Mouse (Mus musculus): ENCODE data around the gene Micall1. TPM values are rescaled to one million over a fixed set of nuclear protein-coding genes. Genes with fewer than 3 reads are reported as not detected.

Micall1 gene
- polyA plus RNA-seq, 1 experiment from 2014 or later = 10.6 TPM

GRCm38 (mm10) chr15:79122546-79122945 lies 13.8 kb downstream of the Micall1 start:
- peaks cover 99% of the 10 kb centered on the region for H3K36me3 ChIP-seq
- no peaks in the 10 kb centered on the region for H3K4me1 ChIP-seq
- no peaks in the 10 kb centered on the region for H3K9me3 ChIP-seq
- no peak overlapping the region for H3K9ac ChIP-seq
- ATAC-seq (ENCODE audit: low FRiP score, low read depth) = no peak
- 77% methylated on average over 13 of the region's 13 CpGs for WGBS
- no peak overlapping the region for H3K27ac ChIP-seq
- H3K4me3 ChIP-seq = no peak overlapping the region
- H3K4me2 ChIP-seq (replicated peaks) = no peak overlapping the region
- H3K27me3 ChIP-seq = no peaks in the 10 kb centered on the region

GRCm38 (mm10) chr15:79123751-79124150 lies 15.1 kb downstream of the Micall1 start:
- Histone ChIP-seq H3K27ac (no peak overlapping the region), H3K36me3 (peaks cover 99% of the 10 kb centered on the region), H3K4me1 (no peaks in the 10 kb centered on the region), H3K9me3 (peaks cover 7% of the 10 kb centered on the region; the same call in 1 of the 2 replicates), H3K9ac (no peak overlapping the region), H3K27me3 (no peaks in the 10 kb centered on the region), H3K4me3 (no peak overlapping the region), H3K4me2 (replicated peaks) (no peak overlapping the region)
- WGBS = 88% methylated on average over 6 of the region's 6 CpGs
- ATAC-seq (ENCODE audit: low FRiP score, low read depth) = no peak

GRCm38 (mm10) chr15:79124331-79124875 lies 15.7 kb downstream of the Micall1 start:
- Histone ChIP-seq H3K4me1 (no peaks in the 10 kb centered on the region), H3K36me3 (peaks cover 97% of the 10 kb centered on the region), H3K27me3 (no peaks in the 10 kb centered on the region), H3K9me3 (peaks cover 7% of the 10 kb centered on the region; the same call in 1 of the 2 replicates), H3K4me2 (replicated peaks) (no peak overlapping the region), H3K4me3 (no peak overlapping the region), H3K9ac (no peak overlapping the region), H3K27ac (no peak overlapping the region)
- ATAC-seq (ENCODE audit: low FRiP score, low read depth) = no peak
- WGBS = 83% methylated on average over 10 of the region's 10 CpGs

- H3K27me3 ChIP-seq = no peaks in the 10 kb centered on the region
- ATAC-seq (ENCODE audit: low FRiP score, low read depth) = no peak
- 81% methylated on average over 13 of the region's 13 CpGs for WGBS
- H3K27ac ChIP-seq = no peak overlapping the region
- H3K4me3 ChIP-seq = no peak overlapping the region
- H3K9ac ChIP-seq = no peak overlapping the region
- peaks cover 7% of the 10 kb centered on the region; the same call in 1 of the 2 replicates for H3K9me3 ChIP-seq
- no peaks in the 10 kb centered on the region for H3K4me1 ChIP-seq
- H3K4me2 ChIP-seq (replicated peaks) = no peak overlapping the region
- H3K36me3 ChIP-seq = peaks cover 97% of the 10 kb centered on the region
Measured at GRCm38 (mm10) chr15:79126217-79126932, 17.7 kb downstream of the Micall1 start.

GRCm38 (mm10) chr15:79127101-79127500 lies 18.4 kb downstream of the Micall1 start:
- no peak overlapping the region for H3K27ac ChIP-seq
- H3K36me3 ChIP-seq = peaks cover 97% of the 10 kb centered on the region
- no peak overlapping the region for H3K4me3 ChIP-seq
- peaks cover 7% of the 10 kb centered on the region; the same call in 1 of the 2 replicates for H3K9me3 ChIP-seq
- H3K27me3 ChIP-seq = no peaks in the 10 kb centered on the region
- no peak overlapping the region for H3K9ac ChIP-seq
- H3K4me1 ChIP-seq = no peaks in the 10 kb centered on the region
- ATAC-seq (ENCODE audit: low FRiP score, low read depth) = no peak
- WGBS = 95% methylated on average over 12 of the region's 12 CpGs
- H3K4me2 ChIP-seq (replicated peaks) = no peak overlapping the region

GRCm38 (mm10) chr15:79128208-79128607 lies 19.5 kb downstream of the Micall1 start:
- Histone ChIP-seq H3K4me3 (no peak overlapping the region), H3K4me2 (replicated peaks) (no peak overlapping the region), H3K4me1 (no peaks in the 10 kb centered on the region), H3K9ac (no peak overlapping the region), H3K9me3 (peaks cover 7% of the 10 kb centered on the region; the same call in 1 of the 2 replicates), H3K27me3 (no peaks in the 10 kb centered on the region), H3K36me3 (peaks cover 97% of the 10 kb centered on the region), H3K27ac (no peak overlapping the region)
- 97% methylated on average over 5 of the region's 5 CpGs for WGBS
- no peak for ATAC-seq (ENCODE audit: low FRiP score, low read depth)

- Histone ChIP-seq H3K36me3 (peaks cover 97% of the 10 kb centered on the region), H3K9ac (no peak overlapping the region), H3K27me3 (no peaks in the 10 kb centered on the region), H3K4me3 (no peak overlapping the region), H3K4me1 (no peaks in the 10 kb centered on the region), H3K4me2 (replicated peaks) (no peak overlapping the region), H3K9me3 (peaks cover 7% of the 10 kb centered on the region; the same call in 1 of the 2 replicates), H3K27ac (no peak overlapping the region)
- WGBS = 69% methylated on average over 7 of the region's 7 CpGs
- no peak for ATAC-seq (ENCODE audit: low FRiP score, low read depth)
Measured at GRCm38 (mm10) chr15:79129311-79129710, 20.6 kb downstream of the Micall1 start.

- Histone ChIP-seq H3K9ac (no peak overlapping the region), H3K27ac (no peak overlapping the region), H3K4me1 (peaks cover 14% of the 10 kb centered on the region), H3K27me3 (no peaks in the 10 kb centered on the region), H3K4me3 (no peak overlapping the region), H3K9me3 (peaks cover 7% of the 10 kb centered on the region; the same call in 1 of the 2 replicates), H3K36me3 (peaks cover 86% of the 10 kb centered on the region), H3K4me2 (replicated peaks) (no peak overlapping the region)
- ATAC-seq (ENCODE audit: low FRiP score, low read depth) = no peak
- 79% methylated on average over 10 of the region's 10 CpGs for WGBS
Measured at GRCm38 (mm10) chr15:79130782-79131181, 22.1 kb downstream of the Micall1 start.

- H3K9me3 ChIP-seq = peaks cover 7% of the 10 kb centered on the region; the same call in 1 of the 2 replicates
- H3K9ac ChIP-seq = no peak overlapping the region
- no peak overlapping the region for H3K4me3 ChIP-seq
- no peak for ATAC-seq (ENCODE audit: low FRiP score, low read depth)
- WGBS = 64% methylated on average over 7 of the region's 7 CpGs
- H3K36me3 ChIP-seq = peaks cover 80% of the 10 kb centered on the region
- H3K27me3 ChIP-seq = no peaks in the 10 kb centered on the region
- H3K4me1 ChIP-seq = peaks cover 19% of the 10 kb centered on the region
- no peak overlapping the region for H3K27ac ChIP-seq
- H3K4me2 ChIP-seq (replicated peaks) = no peak overlapping the region
Measured at GRCm38 (mm10) chr15:79131442-79131841, 22.7 kb downstream of the Micall1 start.

- peaks cover 62% of the 10 kb centered on the region for H3K36me3 ChIP-seq
- WGBS = 87% methylated on average over 6 of the region's 6 CpGs
- H3K27ac ChIP-seq = no peak overlapping the region
- H3K9ac ChIP-seq = no peak overlapping the region
- H3K4me1 ChIP-seq = peaks cover 19% of the 10 kb centered on the region
- no peaks in the 10 kb centered on the region for H3K27me3 ChIP-seq
- ATAC-seq (ENCODE audit: low FRiP score, low read depth) = no peak
- peaks cover 2% of the 10 kb centered on the region; the same call in 1 of the 2 replicates for H3K9me3 ChIP-seq
- no peak overlapping the region for H3K4me3 ChIP-seq
- H3K4me2 ChIP-seq (replicated peaks) = no peak overlapping the region
Measured at GRCm38 (mm10) chr15:79133191-79133661, 24.5 kb downstream of the Micall1 start.

- Histone ChIP-seq H3K4me2 (replicated peaks) (no peak overlapping the region), H3K9ac (no peak overlapping the region), H3K27me3 (no peaks in the 10 kb centered on the region), H3K4me3 (no peak overlapping the region), H3K27ac (peak overlapping the region; percentile 69; the same call in 1 of the 2 replicates), H3K36me3 (peaks cover 50% of the 10 kb centered on the region), H3K9me3 (no peaks in the 10 kb centered on the region), H3K4me1 (peaks cover 19% of the 10 kb centered on the region)
- no peak for ATAC-seq (ENCODE audit: low FRiP score, low read depth)
- WGBS = 82% methylated on average over 9 of the region's 9 CpGs
Measured at GRCm38 (mm10) chr15:79134496-79135270, 26.0 kb downstream of the Micall1 start.

- ATAC-seq (ENCODE audit: low FRiP score, low read depth) = peak; percentile 42; the same call in 1 of the 2 replicates
- no peak overlapping the region for H3K9ac ChIP-seq
Measured at GRCm38 (mm10) chr15:79135332-79135731, 26.6 kb downstream of the Micall1 start.

More at GRCm38 (mm10) chr15:79135332-79135731, 26.6 kb downstream of the Micall1 start:
- Histone ChIP-seq H3K4me1 (peaks cover 20% of the 10 kb centered on the region), H3K4me3 (no peak overlapping the region), H3K4me2 (replicated peaks) (no peak overlapping the region), H3K27me3 (peaks cover 5% of the 10 kb centered on the region; the same call in 1 of the 2 replicates), H3K36me3 (peaks cover 43% of the 10 kb centered on the region), H3K9me3 (no peaks in the 10 kb centered on the region), H3K27ac (peak overlapping the region; percentile 69)
- WGBS = 70% methylated on average over 9 of the region's 9 CpGs
